Mouse (Mus musculus) olfactory bulb, adult 2 months (tissue): ENCODE measurements around the gene Ppox. TPM values are rescaled to one million over a fixed set of nuclear protein-coding genes. Genes with fewer than 3 reads are reported as not detected.

Experiments
- H3K27ac ChIP-seq: fragments of 200-500 bp; 2 replicates; pipeline ENCODE4 v1.5.1; 2012; ENCODE audit warnings: low read depth, low read length; ENCODE audit not compliant: insufficient read depth
- H3K4me1 ChIP-seq: fragments of 200-500 bp; 2 replicates; pipeline ENCODE4 v1.6.1; 2012; ENCODE audit warnings: low read length; ENCODE audit not compliant: control insufficient read depth, insufficient read depth
- H3K4me3 ChIP-seq: fragments of 200-500 bp; 2 replicates; pipeline ENCODE4 v1.5.1; 2012; ENCODE audit warnings: mild to moderate bottlenecking, low read depth, low read length, moderate library complexity; ENCODE audit not compliant: insufficient read depth
- CTCF ChIP-seq: fragments of 200-500 bp; IDR thresholded peaks from 2 replicates; pipeline ENCODE4 v1.5.1; 2012; ENCODE audit warnings: low read depth, mild to moderate bottlenecking, low read length, moderate library complexity; ENCODE audit not compliant: insufficient read depth
- POLR2A ChIP-seq: fragments of 200-500 bp; IDR thresholded peaks from 2 replicates; pipeline ENCODE4 v1.6.1; 2012; ENCODE audit warnings: mild to moderate bottlenecking, low read depth, low read length, moderate library complexity; ENCODE audit not compliant: insufficient read depth
- WGBS: fragments of 180-500 bp; shearing (Covaris S2); methylation state at CpG from one replicate; pipeline ENCODE4 v1.1.7; 2018; 5-methylcytosine and 5-hydroxymethylcytosine counted together
- polyA plus RNA-seq: library from polyadenylated mRNA; stranded (reverse); fragments of >200 nt; gene quantifications from 2 replicates; pipeline ENCODE4 v1.2.4, GENCODE M21; 2012; ENCODE audit warnings: low replicate concordance; ENCODE audit not compliant: missing spikeins, insufficient read depth, insufficient read length

The Ppox gene
- polyA plus RNA-seq, 1 experiment: not detected

- under 1% methylated on average over 49 of the region's 49 CpGs for WGBS
- Histone ChIP-seq H3K4me3 (peak within 1 kb of the TSS; percentile 77), H3K27ac (peak within 1 kb of the TSS; percentile 71; the same call in 1 of the 2 replicates), H3K4me1 (peaks cover 16% of the 10 kb centered on the region)
- no peak for TF ChIP-seq CTCF
- TF ChIP-seq POLR2A: peak; percentile 84
Measured at GRCm38 (mm10) chr1:171287136-171288081, 6.4 kb upstream of the Ppox start, which contains the start of gene Usp21. Usp21 (minus strand) TSS chr1:171287991.

GRCm38 (mm10) chr1:171286517-171286916 is 5.5 kb upstream of the Ppox start:
- Histone ChIP-seq H3K4me1 (peaks cover 19% of the 10 kb centered on the region), H3K27ac (no peak overlapping the region), H3K4me3 (peak overlapping the region; percentile 7)
- 87% methylated on average over 19 of the region's 19 CpGs for WGBS
- TF ChIP-seq CTCF (no peak), POLR2A (no peak)

- Histone ChIP-seq H3K4me3 (no peak overlapping the region), H3K4me1 (peaks cover 24% of the 10 kb centered on the region), H3K27ac (no peak overlapping the region)
- 81% methylated on average over 20 of the region's 20 CpGs for WGBS
- TF ChIP-seq CTCF (no peak), POLR2A (no peak)
Measured at GRCm38 (mm10) chr1:171285096-171285892, 4.3 kb upstream of the Ppox start.

GRCm38 (mm10) chr1:171284491-171284890 is 3.5 kb upstream of the Ppox start:
- no peak for TF ChIP-seq CTCF
- no peak for TF ChIP-seq POLR2A
- Histone ChIP-seq H3K4me1 (peaks cover 29% of the 10 kb centered on the region), H3K27ac (no peak overlapping the region), H3K4me3 (no peak overlapping the region)
- WGBS: 80% methylated on average over 15 of the region's 15 CpGs

GRCm38 (mm10) chr1:171283188-171284160 is 2.5 kb upstream of the Ppox start:
- Histone ChIP-seq H3K4me3 (no peak overlapping the region), H3K27ac (no peak overlapping the region), H3K4me1 (peaks cover 29% of the 10 kb centered on the region)
- TF ChIP-seq CTCF (no peak), POLR2A (no peak)
- WGBS: 87% methylated on average over 18 of the region's 18 CpGs

GRCm38 (mm10) chr1:171282086-171282805 is 1.3 kb upstream of the Ppox start:
- no peak overlapping the region for H3K27ac ChIP-seq
- TF ChIP-seq POLR2A: no peak
- no peak for TF ChIP-seq CTCF
- H3K4me1 ChIP-seq: peaks cover 29% of the 10 kb centered on the region
- 69% methylated on average over 18 of the region's 18 CpGs for WGBS
- H3K4me3 ChIP-seq: no peak overlapping the region

GRCm38 (mm10) chr1:171281528-171281923 is 540 bp upstream of the Ppox start:
- peak; percentile 49 for TF ChIP-seq CTCF
- TF ChIP-seq POLR2A: no peak
- peak overlapping the region; percentile 45 for H3K27ac ChIP-seq
- peak overlapping the region; percentile 66 for H3K4me3 ChIP-seq
- WGBS: under 1% methylated on average over 10 of the region's 10 CpGs
- peaks cover 26% of the 10 kb centered on the region for H3K4me1 ChIP-seq
